Mouse (Mus musculus) MEL (cell line): ENCODE results near the gene Csnk1e.

ENCODE experiments used
- CTCF ChIP-seq, 3 experiments: IDR thresholded peaks in 2 of 3; conservative IDR thresholded peaks in 1 of 3; 2 replicates each; pipeline ENCODE4 v1.5.1; 2011 to 2012; ENCODE audit warnings: low read length in 3 of 3, low read depth in 2 of 3, mild to moderate bottlenecking in 2 of 3, improper control_type of control experiment in 1 of 3, inconsistent platforms in 1 of 3, mixed read lengths in 1 of 3, moderate library complexity in 1 of 3; ENCODE audit not compliant: control insufficient read depth in 1 of 3, insufficient read depth in 1 of 3, poor library complexity in 1 of 3, severe bottlenecking in 1 of 3
- EP300 ChIP-seq, 2 experiments: IDR thresholded peaks; 2 replicates each; pipeline ENCODE4 v1.6.1; 2011; ENCODE audit warnings: improper control_type of control experiment in 2 of 2, low read length in 2 of 2, low read depth in 1 of 2, mild to moderate bottlenecking in 1 of 2
- GATA1 ChIP-seq: IDR thresholded peaks from 2 replicates; pipeline ENCODE4 v1.6.1; 2011; ENCODE audit warnings: low read depth, low read length, improper control_type of control experiment
- MXI1 ChIP-seq: IDR thresholded peaks from 2 replicates; pipeline ENCODE4 v1.6.1; 2011; ENCODE audit warnings: mild to moderate bottlenecking, low read depth, low read length, improper control_type of control experiment
- RAD21 ChIP-seq: IDR thresholded peaks from 2 replicates; pipeline ENCODE4 v1.6.1; 2011; ENCODE audit warnings: mild to moderate bottlenecking, low read depth, low read length, improper control_type of control experiment
- USF2 ChIP-seq, 2 experiments: IDR thresholded peaks; 2 replicates each; pipeline ENCODE4 v1.6.1; 2011 to 2012; ENCODE audit warnings: improper control_type of control experiment in 2 of 2, low read length in 2 of 2, borderline replicate concordance in 1 of 2, inconsistent platforms in 1 of 2, low read depth in 1 of 2, mild to moderate bottlenecking in 1 of 2; ENCODE audit not compliant: insufficient read depth in 1 of 2
- ZMIZ1 ChIP-seq: IDR thresholded peaks from 2 replicates; pipeline ENCODE4 v1.6.1; 2012; ENCODE audit warnings: low read depth, mild to moderate bottlenecking, inconsistent platforms, low read length, improper control_type of control experiment, moderate library complexity

DNA sequence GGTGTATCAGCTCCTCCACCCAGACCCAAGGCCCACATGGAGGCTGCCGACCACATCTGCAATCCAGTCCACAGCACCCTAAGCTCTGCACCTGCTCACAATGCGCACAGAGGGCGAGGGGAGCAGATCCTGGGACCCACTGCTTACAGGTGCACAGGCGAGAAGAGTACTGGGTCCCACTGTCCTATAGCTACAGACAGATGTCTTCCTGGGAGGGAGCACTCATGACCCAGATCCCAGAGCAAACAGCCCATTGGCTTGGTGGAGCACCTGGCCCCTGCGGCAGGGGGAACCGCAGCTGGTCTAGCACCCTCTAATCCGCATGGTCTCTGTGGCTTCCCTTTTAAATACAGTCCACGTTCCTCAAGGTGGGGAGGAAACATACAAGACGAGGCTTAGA is 73.7 kb downstream of the Csnk1e start:
- TF ChIP-seq MXI1 = no peak
- TF ChIP-seq ZMIZ1 = no peak
- no peak for TF ChIP-seq EP300 (IDR thresholded peaks at IDR 0.05; ENCODE audit: low read depth in 1 of 2, low read length in 2 of 2)
- TF ChIP-seq CTCF (IDR thresholded peaks at IDR 0.05 in 2 of 3, conservative IDR thresholded peaks at IDR 0.05 in 1 of 3; ENCODE audit: control insufficient read depth in 1 of 3, insufficient read depth in 1 of 3, low read depth in 2 of 3, low read length in 3 of 3, poor library complexity in 1 of 3, severe bottlenecking in 1 of 3) = no peak
- no peak for TF ChIP-seq USF2 (IDR thresholded peaks at IDR 0.05; ENCODE audit: borderline replicate concordance in 1 of 2, insufficient read depth in 1 of 2, low read depth in 1 of 2, low read length in 2 of 2)
- no peak for TF ChIP-seq GATA1
- TF ChIP-seq RAD21 = no peak
